Comparison of ENCODE assay signal across 8 mouse cellular contexts in genomic region chr11:105347162-105348161, GRCm38 (mm10). TPM values are rescaled to one million over a fixed set of nuclear protein-coding genes. Genes with fewer than 3 reads are reported as not detected.
DNase-seq lines count a peak whose midpoint lies in the region; ATAC-seq lines count a peak whose summit lies in the region.

No protein-coding gene starts in this region.

- peaks cover 58% of the 10 kb centered on the region for H3K36me3 ChIP-seq in lung, embryonic 15.5 days

- H3K4me3 ChIP-seq in lung, embryonic 15.5 days = no peak overlapping the region

- no peak overlapping the region for H3K27ac ChIP-seq in lung, embryonic 15.5 days

- WGBS in lung, embryonic 15.5 days = 56% methylated on average over 28 of the region's 28 CpGs

- ATAC-seq in hematopoietic stem cell, adult 5-6 weeks (replicated peaks in 1 of 2; ENCODE audit: insufficient read depth in 1 of 2, low FRiP score in 2 of 2, low TSS enrichment in 1 of 2, low read depth in 1 of 2, poor library complexity in 2 of 2, severe bottlenecking in 2 of 2) = peak; percentile 89 to 90
- peak; percentile 36; the same call in 1 of the 2 replicates for ATAC-seq in lung, embryonic 15.5 days (ENCODE audit: borderline replicate concordance, extremely low read depth, low FRiP score, low TSS enrichment)

- H3K4me1 ChIP-seq in lung, embryonic 15.5 days = peaks cover 13% of the 10 kb centered on the region

- H3K27me3 ChIP-seq in lung, embryonic 15.5 days = no peaks in the 10 kb centered on the region

- no peak overlapping the region for H3K9ac ChIP-seq in lung, embryonic 15.5 days

- H3K4me2 ChIP-seq in lung, embryonic 15.5 days = no peak overlapping the region

- peak; percentile 70 for DNase-seq in MEL-GATA-1-ER (ENCODE audit: extremely low read depth, low read depth)
- peak; percentile 88 to 92 for DNase-seq in cerebellum, adult 18-20 months
- peak; percentile 76 for DNase-seq in forelimb bud, embryonic 11.5 days (ENCODE audit: low read depth, low spot score)
- peak; percentile 85 to 89 for DNase-seq in layer of hippocampus, adult 8-10 months (ENCODE audit: low spot score in 2 of 2)
- peak; percentile 45 for DNase-seq in ovary, postnatal 10 days (ENCODE audit: low spot score)
- DNase-seq in thymus, postnatal 10 days (ENCODE audit: low spot score in 2 of 2) = peak; percentile 42 to 80

- H3K9me3 ChIP-seq in lung, embryonic 15.5 days = no peaks in the 10 kb centered on the region

RNA-seq across cellular contexts. Expression of gene Mrc2, which starts 55.0 kb away (rescaled TPM):
- total RNA-seq in hematopoietic stem cell, adult 5-6 weeks (2017) = not detected in 2 replicates
- 10 to 100 TPM in 2 of 4 experiments, 1 to 10 TPM in 2; 5.0 to 19.1 (median 9.9) TPM for total RNA-seq in layer of hippocampus, adult 8-10 months (2022)
- 26.0 and 29.5 TPM in 2 replicates for polyA plus RNA-seq in lung, embryonic 15.5 days (2015; fragmentation: Nextera tagmentation; extraction: Ambion mirVana)
